Mouse (Mus musculus) erythroblast, embryonic 14.5 days (primary cell): ENCODE results near the gene Lpar2.

ENCODE experiments used
- GATA1 ChIP-seq: IDR thresholded peaks from 2 replicates; pipeline ENCODE4 v1.6.1; 2012; ENCODE audit warnings: low read length, inconsistent platforms, mixed read lengths
- TAL1 ChIP-seq: IDR thresholded peaks from 3 replicates; pipeline ENCODE4 v1.6.1; 2012; ENCODE audit warnings: low read length, inconsistent platforms, mixed read lengths

DNA sequence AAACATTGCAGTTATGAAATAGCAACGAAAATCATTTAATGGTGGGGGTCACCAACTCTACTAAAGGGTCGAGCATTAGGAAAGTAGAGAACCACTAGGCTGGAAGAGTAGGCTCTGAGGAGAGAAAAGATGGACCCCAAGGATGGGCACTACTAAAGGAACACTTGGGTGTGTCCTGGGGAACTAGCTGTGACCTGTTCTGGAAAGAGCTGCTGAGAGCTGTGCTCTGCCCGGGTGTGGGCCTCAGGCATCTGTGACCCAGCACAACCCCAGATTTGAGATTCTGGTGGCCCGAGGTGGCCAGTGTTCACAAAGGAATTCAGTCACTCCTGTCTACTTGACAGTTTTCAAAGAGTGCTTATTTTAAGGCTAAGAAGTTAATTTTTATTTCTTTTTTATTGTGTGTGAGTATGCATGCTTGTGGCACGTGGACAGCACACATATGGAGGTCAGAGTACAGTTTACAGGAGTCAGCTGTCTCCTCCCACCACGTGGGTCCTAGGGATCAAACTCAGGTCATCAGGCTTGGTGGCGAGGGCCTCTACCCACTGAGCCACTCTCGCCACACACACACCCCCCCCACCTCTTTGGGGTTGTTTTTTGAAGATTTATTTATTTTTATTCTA is 14.9 kb downstream of the Lpar2 start:
- TF ChIP-seq TAL1: no peak
- no peak for TF ChIP-seq GATA1
